12 mouse cellular contexts compared by ENCODE assay signal in the genomic region with DNA sequence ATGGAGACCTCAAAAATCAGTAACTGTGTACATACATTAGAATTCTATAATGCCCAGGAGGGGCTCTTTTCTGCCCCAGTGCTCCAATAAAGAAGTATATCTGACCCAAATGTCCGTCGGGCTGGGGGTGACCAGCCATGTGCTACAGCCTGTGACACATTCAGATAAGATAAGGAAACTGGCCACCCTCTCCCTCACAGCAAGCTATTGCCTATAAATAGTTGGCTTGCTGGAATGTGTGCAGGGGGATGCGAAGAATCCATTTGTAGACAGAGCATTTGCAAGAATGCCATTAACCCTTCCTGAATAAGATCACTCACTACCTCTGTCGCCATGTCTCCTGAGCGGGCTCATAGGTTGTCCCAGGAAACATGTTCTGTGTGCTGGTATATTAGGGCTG.
"Had no signal": no experiment of that assay in that cellular context is flagged by ENCODE, and none has a peak within 500 bp of the region (broad histone marks: within the 10 kb centered on the region; RNA-seq: fewer than 3 reads in every experiment).

No protein-coding gene starts in this region.

- ATAC-seq: liver, embryonic 12.5 days; midbrain, embryonic 16.5 days had no signal

- H3K4me1 ChIP-seq: limb, embryonic 10.5 days; lung, embryonic 15.5 days; midbrain, embryonic 12.5 days; neural tube, embryonic 13.5 days had no signal

- H3K4me3 ChIP-seq: left cerebral cortex, adult 2 months; limb, embryonic 10.5 days; liver, embryonic 12.5 days; lung, embryonic 15.5 days; midbrain, embryonic 12.5 days; neural tube, embryonic 13.5 days had no signal

- H3K27ac ChIP-seq: left cerebral cortex, adult 2 months; limb, embryonic 10.5 days; liver, embryonic 12.5 days; lung, embryonic 15.5 days; midbrain, embryonic 12.5 days; neural tube, embryonic 13.5 days had no signal

- H3K36me3 ChIP-seq: limb, embryonic 10.5 days; liver, embryonic 12.5 days; lung, embryonic 15.5 days; midbrain, embryonic 12.5 days; neural tube, embryonic 13.5 days had no signal

- H3K9ac ChIP-seq: liver, embryonic 12.5 days; lung, embryonic 15.5 days; midbrain, embryonic 12.5 days; neural tube, embryonic 13.5 days had no signal

- H3K27me3 ChIP-seq: liver, embryonic 12.5 days; lung, embryonic 15.5 days; midbrain, embryonic 12.5 days; neural tube, embryonic 13.5 days had no signal

- H3K4me2 ChIP-seq: liver, embryonic 12.5 days; lung, embryonic 15.5 days; midbrain, embryonic 12.5 days; neural tube, embryonic 13.5 days had no signal

- H3K9me3 ChIP-seq: limb, embryonic 10.5 days; liver, embryonic 12.5 days; lung, embryonic 15.5 days; midbrain, embryonic 12.5 days; neural tube, embryonic 13.5 days had no signal

- DNase-seq: kidney, postnatal 25 days; right cerebral cortex, postnatal 4 days; spleen, adult 18-20 months; thymus, adult 18-20 months; thymus, postnatal 14 days had no signal
